Mouse (Mus musculus) E14TG2a.4 (cell line): ENCODE measurements around the gene Mip.

Experiments
- CTCF ChIP-seq: conservative IDR thresholded peaks from 2 replicates; pipeline ENCODE4 v1.5.1; 2014; ENCODE audit warnings: low read length
- NANOG ChIP-seq: IDR thresholded peaks from 2 replicates; pipeline ENCODE4 v1.6.1; 2014; ENCODE audit warnings: borderline replicate concordance, low read length, mixed read lengths
- POU5F1 ChIP-seq: IDR thresholded peaks from 2 replicates; pipeline ENCODE4 v1.6.1; 2014; ENCODE audit warnings: low read length, borderline replicate concordance

GRCm38 (mm10) chr10:128269206-128269910 lies 43.7 kb downstream of the Mip start:
- no peak for TF ChIP-seq CTCF
- no peak for TF ChIP-seq POU5F1
- no peak for TF ChIP-seq NANOG
